Mouse (Mus musculus): ENCODE results near the gene Sis.

DNA sequence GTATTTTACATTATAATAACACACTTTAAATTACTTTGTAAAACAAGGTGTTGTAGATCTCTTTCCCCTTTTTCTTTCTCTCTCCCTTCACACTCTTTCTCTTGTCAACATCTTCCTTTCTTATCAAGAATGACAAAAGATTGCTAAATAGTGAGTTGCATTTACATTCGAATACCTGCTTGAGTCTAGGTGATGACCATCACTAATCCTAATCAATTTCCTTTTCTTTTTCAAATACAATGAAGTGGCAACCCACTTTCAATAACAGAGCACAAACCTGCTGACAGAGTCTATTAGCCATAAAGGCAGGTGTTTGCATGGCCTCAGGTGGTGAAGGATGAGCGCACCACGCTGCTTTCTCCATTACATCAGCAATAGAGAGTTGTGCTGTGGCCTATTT, 108.9 kb downstream of the Sis start:
- no peak for TF ChIP-seq CTCF (IDR thresholded peaks at IDR 0.05; ENCODE audit: extremely low read depth, insufficient read depth, insufficient read length, insufficient replicate concordance)
- TF ChIP-seq POLR2A (IDR thresholded peaks at IDR 0.05; ENCODE audit: low read depth, low read length) = no peak

Measured in spleen, adult 2 months (tissue).